Mouse (Mus musculus): ENCODE data around the gene Agpat3. TPM values are rescaled to one million over a fixed set of nuclear protein-coding genes. Genes with fewer than 3 reads are reported as not detected.

Agpat3 gene
- polyA plus RNA-seq, 1 experiment = 36.8 TPM

GRCm38 (mm10) chr10:78329305-78329704, 23.0 kb downstream of the Agpat3 start:
- Histone ChIP-seq H3K4me1 (ENCODE audit: control insufficient read depth, insufficient read depth, low read length) (peaks cover 6% of the 10 kb centered on the region), H3K27ac (ENCODE audit: insufficient read depth, low read depth, low read length) (no peak overlapping the region), H3K4me3 (ENCODE audit: insufficient read depth, low read length) (no peak overlapping the region)
- TF ChIP-seq POLR2A (IDR thresholded peaks at IDR 0.05; ENCODE audit: borderline replicate concordance, low read depth, low read length) (no peak), CTCF (IDR thresholded peaks at IDR 0.05; ENCODE audit: low read depth, low read length) (no peak)

DNA sequence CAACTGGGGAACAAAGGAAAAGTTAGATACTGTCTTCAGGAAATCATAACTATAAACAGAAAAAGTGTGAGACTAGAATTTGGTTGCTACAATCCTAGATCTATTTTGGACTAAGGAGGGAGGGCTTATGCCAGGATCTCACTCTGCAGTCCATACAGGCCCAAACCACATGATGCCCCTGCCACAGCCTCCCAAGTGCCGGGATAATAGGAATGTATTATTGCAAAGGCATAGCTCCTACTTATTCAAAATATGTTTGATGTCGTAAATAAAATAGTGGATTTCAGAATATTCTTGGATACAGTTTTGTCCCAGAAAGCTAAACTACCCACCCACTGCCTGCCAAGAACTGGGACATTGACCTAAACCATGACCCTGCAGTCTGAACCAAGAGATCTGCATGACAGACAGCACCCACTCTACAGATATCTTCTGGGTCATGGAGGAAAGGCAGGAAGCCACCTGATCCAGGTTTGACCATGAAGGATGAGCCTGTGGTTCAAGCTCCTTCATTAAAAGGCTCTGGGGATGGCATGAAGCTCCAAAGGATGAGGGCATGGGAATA, 24.2 kb downstream of the Agpat3 start:
- Histone ChIP-seq H3K27ac (ENCODE audit: insufficient read depth, low read depth, low read length) (no peak overlapping the region), H3K4me1 (ENCODE audit: control insufficient read depth, insufficient read depth, low read length) (peaks cover 6% of the 10 kb centered on the region), H3K4me3 (ENCODE audit: insufficient read depth, low read length) (no peak overlapping the region)
- TF ChIP-seq CTCF (IDR thresholded peaks at IDR 0.05; ENCODE audit: low read depth, low read length) (no peak), POLR2A (IDR thresholded peaks at IDR 0.05; ENCODE audit: borderline replicate concordance, low read depth, low read length) (no peak)

- H3K27ac ChIP-seq (ENCODE audit: insufficient read depth, low read depth, low read length) = no peak overlapping the region
- H3K4me1 ChIP-seq (ENCODE audit: control insufficient read depth, insufficient read depth, low read length) = peaks cover 9% of the 10 kb centered on the region
- no peak for TF ChIP-seq POLR2A (IDR thresholded peaks at IDR 0.05; ENCODE audit: borderline replicate concordance, low read depth, low read length)
- no peak for TF ChIP-seq CTCF (IDR thresholded peaks at IDR 0.05; ENCODE audit: low read depth, low read length)
- no peak overlapping the region for H3K4me3 ChIP-seq (ENCODE audit: insufficient read depth, low read length)
Observed at GRCm38 (mm10) chr10:78325916-78326647, 26.2 kb downstream of the Agpat3 start.

DNA sequence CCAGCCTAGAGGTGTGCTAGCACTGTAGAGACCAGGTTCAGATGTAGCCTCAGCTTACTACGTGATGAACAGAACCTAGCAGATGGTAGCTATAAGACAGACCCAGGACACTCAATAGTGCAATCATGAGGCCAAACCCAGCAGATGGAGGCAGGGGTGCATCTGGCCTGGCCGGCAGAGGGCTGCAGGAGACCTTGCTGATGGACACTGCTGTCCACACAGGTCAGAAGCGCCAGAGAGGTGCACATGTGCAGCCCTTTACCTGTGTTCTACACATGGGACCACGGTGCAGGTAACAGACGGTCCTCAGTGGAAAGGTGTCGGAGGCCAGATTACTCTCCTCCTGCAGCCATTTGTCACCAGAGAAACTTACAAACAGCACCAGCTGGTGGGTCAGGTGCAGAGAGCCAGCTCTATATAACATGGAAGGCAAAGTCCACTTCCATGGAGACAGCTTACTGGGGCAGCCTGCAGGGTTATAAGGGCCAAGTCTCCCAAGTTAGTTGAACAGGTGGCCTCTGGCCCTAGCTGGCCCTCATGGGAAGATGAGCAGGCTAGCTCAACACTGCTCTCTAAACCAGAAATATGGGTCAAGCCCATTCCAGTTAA, 27.6 kb downstream of the Agpat3 start:
- H3K4me3 ChIP-seq (ENCODE audit: insufficient read depth, low read length) = no peak overlapping the region
- H3K27ac ChIP-seq (ENCODE audit: insufficient read depth, low read depth, low read length) = no peak overlapping the region
- TF ChIP-seq POLR2A (IDR thresholded peaks at IDR 0.05; ENCODE audit: borderline replicate concordance, low read depth, low read length) (no peak), CTCF (IDR thresholded peaks at IDR 0.05; ENCODE audit: low read depth, low read length) (no peak)
- H3K4me1 ChIP-seq (ENCODE audit: control insufficient read depth, insufficient read depth, low read length) = peaks cover 12% of the 10 kb centered on the region

DNA sequence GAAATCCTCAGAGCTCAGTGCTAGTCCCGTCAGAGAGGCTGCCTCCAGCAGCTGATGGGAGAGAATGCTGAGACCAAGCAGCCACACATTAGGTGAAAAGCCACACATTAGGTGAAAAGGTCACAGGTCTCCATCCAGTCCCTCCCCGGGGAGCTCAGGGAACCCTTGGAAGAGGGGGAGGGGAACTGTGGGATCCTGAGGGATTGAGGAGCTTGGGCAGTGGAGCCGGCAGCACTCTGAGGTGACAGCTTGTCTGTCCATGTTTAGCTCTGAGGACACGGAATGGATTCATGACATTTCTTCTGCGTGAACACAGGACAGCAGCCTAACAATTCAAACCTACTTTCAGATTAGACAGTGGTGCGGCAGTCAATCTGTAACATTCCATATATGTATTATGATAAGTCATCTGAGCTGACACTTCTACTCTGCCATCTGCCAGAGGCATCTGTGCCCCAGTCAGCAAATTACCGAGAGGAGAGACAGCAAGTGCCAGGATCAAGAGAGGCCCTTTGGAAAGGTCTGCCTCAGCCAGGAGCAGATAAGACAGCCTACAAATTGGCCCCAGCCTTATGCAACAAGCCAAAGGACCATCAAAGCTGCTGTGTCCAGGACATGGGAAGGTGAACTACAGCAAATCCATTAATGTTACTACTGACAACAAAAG, 28.9 kb downstream of the Agpat3 start:
- H3K4me3 ChIP-seq (ENCODE audit: insufficient read depth, low read length) = no peak overlapping the region
- no peak overlapping the region for H3K27ac ChIP-seq (ENCODE audit: insufficient read depth, low read depth, low read length)
- TF ChIP-seq CTCF (IDR thresholded peaks at IDR 0.05; ENCODE audit: low read depth, low read length) (no peak), POLR2A (IDR thresholded peaks at IDR 0.05; ENCODE audit: borderline replicate concordance, low read depth, low read length) (no peak)
- peaks cover 12% of the 10 kb centered on the region for H3K4me1 ChIP-seq (ENCODE audit: control insufficient read depth, insufficient read depth, low read length)

- Histone ChIP-seq H3K4me3 (ENCODE audit: insufficient read depth, low read length) (no peak overlapping the region), H3K27ac (ENCODE audit: insufficient read depth, low read depth, low read length) (no peak overlapping the region), H3K4me1 (ENCODE audit: control insufficient read depth, insufficient read depth, low read length) (peaks cover 12% of the 10 kb centered on the region)
- no peak for TF ChIP-seq CTCF (IDR thresholded peaks at IDR 0.05; ENCODE audit: low read depth, low read length)
- TF ChIP-seq POLR2A (IDR thresholded peaks at IDR 0.05; ENCODE audit: borderline replicate concordance, low read depth, low read length) = no peak
Observed at GRCm38 (mm10) chr10:78322806-78323205, 29.5 kb downstream of the Agpat3 start.

GRCm38 (mm10) chr10:78321133-78321757, 31.0 kb downstream of the Agpat3 start:
- Histone ChIP-seq H3K4me3 (ENCODE audit: insufficient read depth, low read length) (no peak overlapping the region), H3K4me1 (ENCODE audit: control insufficient read depth, insufficient read depth, low read length) (peaks cover 12% of the 10 kb centered on the region), H3K27ac (ENCODE audit: insufficient read depth, low read depth, low read length) (no peak overlapping the region)
- TF ChIP-seq CTCF (IDR thresholded peaks at IDR 0.05; ENCODE audit: low read depth, low read length) = no peak
- TF ChIP-seq POLR2A (IDR thresholded peaks at IDR 0.05; ENCODE audit: borderline replicate concordance, low read depth, low read length) = no peak

- Histone ChIP-seq H3K4me1 (ENCODE audit: control insufficient read depth, insufficient read depth, low read length) (peaks cover 12% of the 10 kb centered on the region), H3K27ac (ENCODE audit: insufficient read depth, low read depth, low read length) (no peak overlapping the region), H3K4me3 (ENCODE audit: insufficient read depth, low read length) (no peak overlapping the region)
- TF ChIP-seq POLR2A (IDR thresholded peaks at IDR 0.05; ENCODE audit: borderline replicate concordance, low read depth, low read length) (no peak), CTCF (IDR thresholded peaks at IDR 0.05; ENCODE audit: low read depth, low read length) (no peak)
Observed at GRCm38 (mm10) chr10:78320526-78320925, 31.8 kb downstream of the Agpat3 start.

GRCm38 (mm10) chr10:78319940-78320339, 32.3 kb downstream of the Agpat3 start:
- Histone ChIP-seq H3K4me3 (ENCODE audit: insufficient read depth, low read length) (no peak overlapping the region), H3K27ac (ENCODE audit: insufficient read depth, low read depth, low read length) (no peak overlapping the region), H3K4me1 (ENCODE audit: control insufficient read depth, insufficient read depth, low read length) (peaks cover 12% of the 10 kb centered on the region)
- TF ChIP-seq CTCF (IDR thresholded peaks at IDR 0.05; ENCODE audit: low read depth, low read length) (no peak), POLR2A (IDR thresholded peaks at IDR 0.05; ENCODE audit: borderline replicate concordance, low read depth, low read length) (no peak)
